Mouse (Mus musculus): Measurements from ENCODE around the gene Ism1. TPM values are rescaled to one million over a fixed set of nuclear protein-coding genes. Genes with fewer than 3 reads are reported as not detected.

The Ism1 gene
- 10 to 100 TPM; 28.3 to 34.0 TPM for total RNA-seq (2021)
- long read RNA-seq, experiment 1, transcript Ism1-202 (6 exons, 2,964 nt): major isoform, 35 of 38 reads
- long read RNA-seq, experiment 1, partial matches to known transcripts: 3 of 38 reads
- long read RNA-seq, experiment 1, other reads (novel, unspliced or antisense): 0 of 38 reads
- long read RNA-seq, experiment 2, transcript Ism1-202 (6 exons, 2,964 nt): major isoform, 33 of 46 reads
- long read RNA-seq, experiment 2, partial matches to known transcripts: 7 of 46 reads
- long read RNA-seq, experiment 2, other reads (novel, unspliced or antisense): 6 of 46 reads

DNA sequence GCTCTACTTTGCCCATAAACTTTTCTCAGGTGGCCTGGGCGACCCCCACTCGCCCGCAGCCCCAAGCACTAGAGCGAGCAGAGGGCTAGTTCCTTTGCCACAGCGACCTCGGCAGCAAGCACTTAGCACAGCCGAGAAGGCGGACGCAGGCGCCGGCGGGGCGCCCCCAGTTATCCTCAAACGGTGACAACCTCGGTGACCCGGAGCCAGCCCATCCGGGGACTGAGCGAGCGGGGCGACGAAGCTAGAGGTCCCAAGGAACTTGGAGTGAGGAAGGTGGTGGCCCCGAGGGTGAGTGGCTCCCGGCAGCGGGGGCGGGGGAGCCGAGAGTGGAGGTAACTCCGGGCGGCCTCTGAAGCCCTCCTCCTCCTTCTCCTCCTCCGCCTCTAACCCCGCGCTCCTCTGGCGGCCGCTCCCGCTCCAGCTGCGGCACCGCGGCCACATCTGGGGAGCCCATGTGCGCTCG is at the start of gene Ism1:
Gene Ism1, plus strand, starts transcription at position 370 of the 466 bp plus-strand sequence.
- DNase-seq (ENCODE audit: low spot score in 2 of 2): peak; percentile 49 to 60

- no peak for DNase-seq (ENCODE audit: low spot score in 2 of 2)
Measured at GRCm38 (mm10) chr2:139628731-139629130, 49.2 kb upstream of the Ism1 start.

- no peak for DNase-seq (ENCODE audit: low spot score in 2 of 2)
Measured at GRCm38 (mm10) chr2:139629653-139630052, 48.3 kb upstream of the Ism1 start.

GRCm38 (mm10) chr2:139634506-139634905 is 43.5 kb upstream of the Ism1 start:
- DNase-seq (ENCODE audit: low spot score in 2 of 2): no peak

DNA sequence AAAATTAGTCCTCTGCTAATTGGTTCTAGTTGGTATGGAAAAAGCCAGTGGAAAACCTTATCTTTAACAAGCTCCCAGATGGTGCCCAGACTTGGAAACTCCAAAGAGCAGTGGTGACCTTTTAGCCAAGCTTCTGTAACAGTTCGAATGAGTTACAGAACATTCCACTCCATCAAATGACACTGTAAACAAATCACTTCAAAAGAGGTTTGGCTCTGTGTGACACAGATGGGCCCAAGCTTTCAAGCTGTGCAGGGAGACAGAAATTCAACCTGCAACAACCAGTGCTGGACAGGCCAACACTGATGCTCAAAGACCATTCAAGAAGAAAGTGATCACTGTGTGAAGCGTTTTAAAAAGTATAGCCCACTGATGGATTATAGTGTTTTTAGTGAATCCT is 40.1 kb upstream of the Ism1 start:
- DNase-seq (ENCODE audit: low spot score in 2 of 2): no peak

GRCm38 (mm10) chr2:139641757-139642385 is 36.1 kb upstream of the Ism1 start:
- no peak for DNase-seq (ENCODE audit: low spot score in 2 of 2)

GRCm38 (mm10) chr2:139649518-139649917 is 28.5 kb upstream of the Ism1 start:
- no peak for DNase-seq (ENCODE audit: low spot score in 2 of 2)

DNA sequence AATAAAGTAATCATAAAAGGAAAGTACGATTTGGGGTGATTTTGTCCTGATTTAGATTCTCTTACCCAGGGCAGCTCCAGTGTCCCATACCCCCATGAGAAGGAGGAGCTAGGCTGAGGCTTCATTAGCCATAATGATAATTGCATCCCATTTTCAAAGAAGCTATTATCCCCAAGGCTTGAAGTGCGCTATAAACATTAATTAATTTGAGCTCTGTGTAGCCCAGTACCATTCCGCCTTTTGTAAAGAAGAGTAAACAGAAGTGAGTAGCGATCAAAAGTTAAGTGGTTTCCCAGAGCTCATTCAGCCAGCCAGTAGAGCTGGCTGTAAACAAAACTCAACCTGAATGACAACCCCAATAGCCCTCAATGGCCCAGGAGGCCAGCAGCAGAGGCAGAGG is 21.2 kb upstream of the Ism1 start:
- DNase-seq (ENCODE audit: low spot score in 2 of 2): no peak

DNA sequence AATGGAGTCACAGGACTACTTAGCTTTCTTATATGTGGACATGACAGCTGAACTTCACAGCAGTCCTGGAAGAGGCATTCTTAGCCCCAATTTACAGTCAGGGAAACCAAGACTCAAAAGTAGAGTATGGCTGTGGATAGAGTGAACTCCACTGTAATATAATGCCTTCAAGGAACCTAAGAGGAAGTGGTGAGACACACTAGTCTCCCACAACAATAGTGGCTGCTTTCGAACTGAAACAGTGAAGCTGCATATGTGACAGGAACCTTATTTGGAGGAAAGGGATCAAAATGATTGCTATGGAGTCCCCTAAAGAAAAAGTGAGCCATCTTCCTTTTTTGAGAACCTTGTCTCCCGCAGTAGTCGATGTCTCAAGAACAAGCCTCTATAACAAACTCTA is 6.1 kb upstream of the Ism1 start:
- no peak for DNase-seq (ENCODE audit: low spot score in 2 of 2)

GRCm38 (mm10) chr2:139672371-139672770 is 5.6 kb upstream of the Ism1 start:
- no peak for DNase-seq (ENCODE audit: low spot score in 2 of 2)

- DNase-seq (ENCODE audit: low spot score in 2 of 2): peak; percentile 77 to 85
Measured at GRCm38 (mm10) chr2:139677065-139677762, 764 bp upstream of the Ism1 start.

DNA sequence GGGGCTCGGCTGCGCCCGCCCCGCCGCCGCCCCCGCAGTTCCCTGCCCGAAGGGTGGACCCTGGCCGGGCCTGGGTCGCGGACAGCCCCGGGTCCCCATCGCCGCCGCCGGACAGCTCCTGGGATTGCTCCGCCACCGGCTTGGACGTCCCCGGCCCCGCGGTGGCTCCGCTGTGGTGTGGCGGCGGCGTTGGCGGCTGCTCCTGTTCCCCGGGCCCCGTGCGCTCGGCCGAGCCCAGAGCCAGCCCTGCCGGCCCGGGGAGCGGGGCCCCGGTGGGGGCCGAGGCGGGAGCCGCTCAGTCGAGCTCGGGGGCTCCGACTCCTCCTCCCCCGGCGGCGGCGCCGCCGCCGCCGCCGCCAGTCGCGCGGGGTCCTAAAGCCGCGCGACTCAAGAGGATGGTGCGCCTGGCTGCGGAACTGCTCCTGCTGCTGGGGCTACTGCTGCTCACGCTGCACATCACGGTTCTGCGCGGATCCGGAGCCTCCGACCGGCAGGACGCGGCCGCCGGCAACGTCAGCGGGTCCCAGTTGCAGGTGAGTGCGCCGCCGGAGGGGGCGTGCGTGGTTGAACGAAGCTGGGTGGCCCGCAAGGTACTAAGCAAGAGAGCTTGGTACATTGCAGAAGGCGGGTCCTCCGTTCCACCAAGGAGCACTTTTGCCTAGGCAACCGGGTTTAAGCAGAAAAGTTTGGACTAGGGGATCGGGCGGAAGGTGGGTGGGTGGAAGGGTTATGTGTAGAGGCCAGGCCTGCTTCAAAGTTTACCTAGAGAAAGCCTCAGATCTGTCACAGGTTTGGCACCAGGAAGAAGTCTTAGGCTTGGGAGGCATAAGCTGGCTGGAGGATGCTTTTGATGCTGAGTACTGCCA is 530 bp downstream of the Ism1 start:
- peak; percentile 44 to 57 for DNase-seq (ENCODE audit: low spot score in 2 of 2)

DNA sequence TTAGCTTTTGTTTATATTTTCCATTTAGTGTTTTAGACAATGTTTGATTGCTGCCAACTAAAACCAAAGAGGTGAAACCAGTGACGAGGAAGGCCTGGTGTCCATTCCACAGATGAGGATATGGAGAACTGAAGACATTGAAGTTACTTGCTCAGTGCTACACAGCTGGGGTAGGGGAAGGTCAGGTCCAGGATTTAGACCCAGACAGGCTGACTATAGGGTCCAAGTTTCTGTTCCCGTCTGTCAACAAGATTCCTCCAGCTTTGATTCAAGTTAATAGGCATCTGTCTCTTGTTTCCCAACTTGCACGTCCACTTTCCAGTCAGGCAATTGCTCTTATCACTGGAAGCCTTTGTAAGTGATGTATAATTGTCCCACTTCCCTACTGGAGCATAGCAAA is 4.6 kb downstream of the Ism1 start:
- no peak for DNase-seq (ENCODE audit: low spot score in 2 of 2)

- DNase-seq (ENCODE audit: low spot score in 2 of 2): no peak
Measured at GRCm38 (mm10) chr2:139689442-139690003, 11.5 kb downstream of the Ism1 start.

DNA sequence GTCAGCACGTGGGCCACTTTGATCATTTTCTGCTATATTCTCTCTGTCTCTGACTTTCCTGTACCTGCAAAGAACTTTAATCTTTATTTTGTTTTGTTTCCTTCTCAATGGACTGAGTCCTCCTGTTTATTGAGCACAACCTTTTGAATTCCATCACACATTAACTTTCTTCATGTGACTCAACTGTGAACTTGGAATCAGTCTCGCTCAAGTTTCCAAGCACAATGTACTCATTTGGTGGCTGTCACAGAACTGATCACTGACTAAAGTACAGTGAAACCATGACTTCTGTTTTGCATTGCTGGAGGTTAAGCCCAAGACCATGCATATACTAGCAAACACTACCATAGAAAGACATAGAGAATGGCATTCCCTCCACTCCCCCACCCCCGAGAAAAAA is 15.5 kb downstream of the Ism1 start:
- DNase-seq (ENCODE audit: low spot score in 2 of 2): no peak

- no peak for DNase-seq (ENCODE audit: low spot score in 2 of 2)
Measured at GRCm38 (mm10) chr2:139694638-139695037, 16.7 kb downstream of the Ism1 start.

GRCm38 (mm10) chr2:139696578-139696977 is 18.6 kb downstream of the Ism1 start:
- no peak for DNase-seq (ENCODE audit: low spot score in 2 of 2)

- no peak for DNase-seq (ENCODE audit: low spot score in 2 of 2)
Measured at GRCm38 (mm10) chr2:139700609-139701008, 22.6 kb downstream of the Ism1 start.

DNA sequence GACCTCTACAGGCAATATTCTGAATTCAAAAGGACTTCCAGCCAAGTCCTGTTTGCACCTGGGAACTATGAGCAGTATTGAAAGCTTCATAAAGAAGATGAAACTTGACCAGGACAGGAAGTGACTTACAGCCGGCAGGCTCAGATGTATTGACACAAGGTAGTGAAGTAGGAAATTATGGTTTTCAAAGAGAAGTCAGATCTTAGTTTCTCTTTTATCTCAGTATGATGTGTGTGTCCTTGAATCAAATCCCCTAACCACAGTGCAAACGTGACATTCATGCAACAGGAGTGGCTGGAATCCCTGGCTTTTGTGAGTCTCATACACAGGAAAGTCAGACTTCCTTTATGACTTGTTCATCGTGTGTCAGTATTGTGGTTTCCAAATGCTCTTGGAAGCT is 27.0 kb downstream of the Ism1 start:
- DNase-seq (ENCODE audit: low spot score in 2 of 2): no peak

GRCm38 (mm10) chr2:139708194-139708899 is 30.4 kb downstream of the Ism1 start:
- DNase-seq (ENCODE audit: low spot score in 2 of 2): no peak

All from adrenal gland, adult 18-20 months (tissue).